Comparison of ENCODE assay signal across 8 mouse cellular contexts in the genomic region with DNA sequence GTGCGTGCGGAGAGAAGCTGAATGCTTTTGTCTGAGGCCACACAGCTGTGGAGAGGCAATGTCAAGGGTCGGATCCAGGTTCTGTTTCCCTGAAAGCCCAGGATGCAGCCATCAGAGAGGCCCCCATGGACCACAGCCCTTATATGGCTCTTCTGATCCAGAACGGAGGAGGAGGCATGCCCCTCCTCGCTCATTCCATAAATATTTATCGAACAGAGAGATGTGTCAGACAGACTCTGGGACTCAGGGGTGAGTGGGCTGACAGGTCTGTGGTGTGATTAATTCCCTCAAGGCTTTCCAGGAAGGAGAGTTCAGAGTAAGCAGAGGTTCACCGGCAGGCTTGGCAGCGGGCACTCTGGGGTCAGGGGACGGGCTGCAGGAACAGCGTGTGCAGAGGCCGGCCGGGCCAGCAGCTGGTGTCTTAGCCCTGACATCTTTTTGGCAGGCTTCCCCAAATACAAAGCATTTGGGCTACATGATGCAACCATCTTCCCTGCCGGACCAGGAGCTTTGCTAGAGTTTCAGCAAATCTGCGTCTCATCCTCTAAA. TPM values are rescaled to one million over a fixed set of nuclear protein-coding genes. Genes with fewer than 3 reads are reported as not detected.
DNase-seq lines count a peak whose midpoint lies in the region; ATAC-seq and TF ChIP-seq lines count a peak whose summit lies in the region.

No protein-coding gene starts in this region.

- no peak overlapping the region for H3K9ac ChIP-seq in neural tube, embryonic 15.5 days (replicated peaks)
- H3K9ac ChIP-seq in intestine, embryonic 14.5 days (ENCODE audit: low read length), result no peak overlapping the region

- H3K9me3 ChIP-seq in neural tube, embryonic 15.5 days (replicated peaks), result no peaks in the 10 kb centered on the region
- no peaks in the 10 kb centered on the region for H3K9me3 ChIP-seq in intestine, embryonic 14.5 days (ENCODE audit: control insufficient read depth, low read length)

- no peak for ATAC-seq in neural tube, embryonic 15.5 days (ENCODE audit: low FRiP score)
- peak; percentile 79 for ATAC-seq in intestine, embryonic 14.5 days (replicated peaks; ENCODE audit: low FRiP score, low TSS enrichment, low read depth)

- H3K27me3 ChIP-seq in neural tube, embryonic 15.5 days (replicated peaks), result no peaks in the 10 kb centered on the region
- H3K27me3 ChIP-seq in intestine, embryonic 14.5 days (replicated peaks; ENCODE audit: control insufficient read depth, insufficient read depth, low read length), result no peaks in the 10 kb centered on the region
- H3K27me3 ChIP-seq in cerebellum, adult 2 months (ENCODE audit: control insufficient read depth, insufficient read depth, low read length), result no peaks in the 10 kb centered on the region

- no peak overlapping the region for H3K4me3 ChIP-seq in neural tube, embryonic 15.5 days (replicated peaks)
- no peak overlapping the region for H3K4me3 ChIP-seq in intestine, embryonic 14.5 days (ENCODE audit: low read depth, low read length)
- no peak overlapping the region for H3K4me3 ChIP-seq in cerebellum, adult 2 months (replicated peaks; ENCODE audit: insufficient read depth, low read depth, low read length)

- no peak for TF ChIP-seq CTCF in cerebellum, adult 2 months (IDR thresholded peaks at IDR 0.05; ENCODE audit: borderline replicate concordance, insufficient read depth, low read depth, low read length)

- H3K36me3 ChIP-seq in neural tube, embryonic 15.5 days, result no peaks in the 10 kb centered on the region
- H3K36me3 ChIP-seq in intestine, embryonic 14.5 days (ENCODE audit: control insufficient read depth, insufficient read depth, low read length), result no peaks in the 10 kb centered on the region

- peaks cover 17% of the 10 kb centered on the region; the same call in 1 of the 2 replicates for H3K4me1 ChIP-seq in neural tube, embryonic 15.5 days
- peaks cover 60% of the 10 kb centered on the region for H3K4me1 ChIP-seq in intestine, embryonic 14.5 days (replicated peaks; ENCODE audit: control insufficient read depth, insufficient read depth, low read length)
- 0 out of 2 replicates have a peak, but pooled peaks cover 3% of the 10 kb centered on the region for H3K4me1 ChIP-seq in cerebellum, adult 2 months (ENCODE audit: control insufficient read depth, insufficient read depth, low read length)

- WGBS in neural tube, embryonic 15.5 days, result 41% methylated on average over 14 of the region's 14 CpGs
- WGBS in intestine, embryonic 14.5 days, result 7% methylated on average over 14 of the region's 14 CpGs
- WGBS in cerebellum, adult 2 months, result 39% methylated on average over 14 of the region's 14 CpGs

- peak; percentile 61 for DNase-seq in neural tube, embryonic 10.5 days (ENCODE audit: extremely low spot score, low spot score)
- peak; percentile 85 for DNase-seq in gastrocnemius, postnatal 25 days
- DNase-seq in intestine, embryonic 14.5 days (ENCODE audit: low spot score), result peak; percentile 83
- peak; percentile 89 for DNase-seq in lung, postnatal 10 days
- DNase-seq in cerebellum, postnatal 14 days, result no peak
- no peak for DNase-seq in cerebellum, adult 2 months
- no peak for DNase-seq in thymus, postnatal 25 days

- H3K27ac ChIP-seq in neural tube, embryonic 15.5 days (replicated peaks), result no peak overlapping the region
- H3K27ac ChIP-seq in intestine, embryonic 14.5 days (ENCODE audit: low read depth), result peak overlapping the region; percentile 83
- H3K27ac ChIP-seq in cerebellum, adult 2 months (ENCODE audit: insufficient read depth, low read length), result no peak overlapping the region

- no peak for TF ChIP-seq POLR2A in cerebellum, adult 2 months (IDR thresholded peaks at IDR 0.05; ENCODE audit: borderline replicate concordance, insufficient read depth, low read length)

- no peak overlapping the region for H3K4me2 ChIP-seq in neural tube, embryonic 15.5 days
- peak overlapping the region; percentile 39 for H3K4me2 ChIP-seq in intestine, embryonic 14.5 days (ENCODE audit: low read length)

RNA-seq across cellular contexts. Expression of gene Crispld2, which starts 12.0 kb away (rescaled TPM):
- polyA plus RNA-seq in neural tube, embryonic 15.5 days (2015; fragmentation: Nextera tagmentation; extraction: Ambion mirVana), result 2.6 and 5.8 TPM in 2 replicates
- total RNA-seq in gastrocnemius, postnatal 25 days (2021), result 1 to 10 TPM; 5.2 to 8.3 TPM
- 18.0 and 22.0 TPM in 2 replicates for polyA plus RNA-seq in intestine, embryonic 14.5 days (2014; fragmentation: Nextera tagmentation; extraction: Ambion mirVana)
- 2.4 and 2.6 TPM in 2 replicates for polyA plus RNA-seq in cerebellum, adult 2 months (2012; rRNA removed)

Comparison
In these comparisons a context has a peak if more than half of its experiments do, and no peak if none do; other contexts are left out.
1. DNase-seq: peak in neural tube, embryonic 10.5 days (single experiment), gastrocnemius, postnatal 25 days (single experiment), intestine, embryonic 14.5 days (single experiment) and lung, postnatal 10 days (single experiment); none in cerebellum, postnatal 14 days (0 of 2), cerebellum, adult 2 months (0 of 2) and thymus, postnatal 25 days (single experiment).